Mouse (Mus musculus): Measurements from ENCODE around the gene Cnbd2. TPM values are rescaled to one million over a fixed set of nuclear protein-coding genes. Genes with fewer than 3 reads are reported as not detected.
A peak's percentile ranks its signal among the peaks of the same experiment; 100 is the strongest.

Cnbd2 gene
- polyA plus RNA-seq, 1 experiment from 2014 or later: 3.4 TPM

DNA sequence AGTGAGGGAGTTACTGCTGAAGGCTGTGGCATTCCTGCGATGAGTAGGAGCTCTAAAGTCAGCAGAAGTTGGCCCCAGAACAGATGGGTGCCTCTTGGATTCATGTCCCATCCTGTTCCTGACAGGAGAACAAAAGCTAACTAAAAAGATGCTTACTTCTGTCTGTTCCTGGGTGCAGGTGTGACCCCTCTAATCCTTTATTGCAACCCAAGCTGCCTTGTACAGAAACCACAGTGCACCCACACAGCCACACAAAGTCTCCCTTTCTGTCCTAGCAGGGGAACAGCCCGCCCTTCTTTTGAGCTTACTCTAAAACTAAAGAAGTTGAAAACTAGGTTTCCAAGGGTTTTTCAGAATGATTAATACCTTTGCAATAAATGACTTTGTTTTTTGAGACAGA, 23.9 kb upstream of the Cnbd2 start:
- Histone ChIP-seq H3K27me3 (ENCODE audit: control insufficient read depth, insufficient read depth, low read length) (no peaks in the 10 kb centered on the region), H3K9me3 (ENCODE audit: control insufficient read depth, low read depth, low read length) (no peaks in the 10 kb centered on the region), H3K4me2 (replicated peaks; ENCODE audit: low read depth, low read length) (no peak overlapping the region), H3K36me3 (ENCODE audit: control insufficient read depth, insufficient read depth, low read length) (peaks cover 13% of the 10 kb centered on the region), H3K4me1 (ENCODE audit: control insufficient read depth, insufficient read depth, low read length) (no peaks in the 10 kb centered on the region), H3K4me3 (ENCODE audit: low read depth, low read length) (no peak overlapping the region), H3K27ac (ENCODE audit: low read length) (no peak overlapping the region), H3K9ac (replicated peaks; ENCODE audit: low read depth, low read length) (no peak overlapping the region)
- WGBS: 93% methylated on average over 2 of the region's 2 CpGs
- ATAC-seq (ENCODE audit: insufficient number of reproducible peaks, insufficient read depth, low FRiP score, low read depth): no peak

DNA sequence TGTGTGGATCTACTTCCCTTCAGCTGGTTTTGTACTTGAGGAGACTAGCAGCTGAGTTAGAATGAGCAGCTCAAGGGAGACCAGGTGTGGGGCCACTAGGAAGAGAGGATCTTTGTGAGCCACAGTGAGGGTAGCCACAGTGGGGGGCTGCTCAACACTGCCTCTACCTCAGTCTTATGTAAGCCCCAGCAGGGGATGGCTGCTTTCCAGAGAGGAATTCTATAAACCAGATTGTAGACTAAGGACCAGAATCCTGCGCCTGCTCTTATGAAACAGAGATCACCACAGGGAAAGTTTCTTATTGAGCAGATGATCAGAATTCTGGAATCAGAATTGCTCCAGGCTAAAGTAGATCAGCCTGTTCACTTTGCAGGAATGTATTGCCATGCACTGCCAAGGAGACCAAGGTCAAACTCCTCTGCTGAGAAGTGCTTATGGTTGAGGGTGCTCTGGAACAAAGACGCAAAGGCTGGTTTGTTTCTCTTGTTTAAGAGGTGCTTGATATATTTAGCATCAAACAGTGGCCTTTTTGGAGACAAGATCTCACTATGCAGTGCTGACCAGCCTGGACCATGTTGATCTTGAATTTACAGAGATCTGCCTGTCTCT, 22.4 kb upstream of the Cnbd2 start:
- H3K4me1 ChIP-seq (ENCODE audit: control insufficient read depth, insufficient read depth, low read length): no peaks in the 10 kb centered on the region
- no peak overlapping the region for H3K4me3 ChIP-seq (ENCODE audit: low read depth, low read length)
- no peaks in the 10 kb centered on the region for H3K27me3 ChIP-seq (ENCODE audit: control insufficient read depth, insufficient read depth, low read length)
- no peak overlapping the region for H3K9ac ChIP-seq (replicated peaks; ENCODE audit: low read depth, low read length)
- no peaks in the 10 kb centered on the region for H3K9me3 ChIP-seq (ENCODE audit: control insufficient read depth, low read depth, low read length)
- ATAC-seq (ENCODE audit: insufficient number of reproducible peaks, insufficient read depth, low FRiP score, low read depth): no peak
- 96% methylated on average over 2 of the region's 2 CpGs for WGBS
- peaks cover 13% of the 10 kb centered on the region for H3K36me3 ChIP-seq (ENCODE audit: control insufficient read depth, insufficient read depth, low read length)
- no peak overlapping the region for H3K4me2 ChIP-seq (replicated peaks; ENCODE audit: low read depth, low read length)
- no peak overlapping the region for H3K27ac ChIP-seq (ENCODE audit: low read length)

DNA sequence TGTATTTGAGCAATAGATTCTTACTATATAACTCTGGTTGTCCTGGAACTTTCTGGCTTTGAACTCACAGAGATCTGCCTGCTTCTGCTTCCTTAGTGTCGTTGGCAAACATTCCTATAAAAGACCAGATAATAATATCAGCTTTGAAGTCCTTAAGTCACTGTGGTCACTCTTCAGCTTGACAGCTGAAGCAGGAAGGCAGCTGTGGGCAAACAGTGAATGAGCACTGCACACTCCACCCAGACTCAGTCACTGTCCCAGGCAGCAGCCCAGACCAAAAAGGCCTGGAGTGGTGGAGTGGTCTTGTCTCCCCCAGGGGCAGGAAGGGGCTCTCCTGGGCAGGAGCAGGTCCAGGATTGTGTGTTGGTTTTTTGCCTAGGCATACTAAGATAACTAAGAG, 20.1 kb upstream of the Cnbd2 start:
- Histone ChIP-seq H3K27ac (ENCODE audit: low read length) (no peak overlapping the region), H3K9ac (replicated peaks; ENCODE audit: low read depth, low read length) (no peak overlapping the region), H3K4me3 (ENCODE audit: low read depth, low read length) (no peak overlapping the region), H3K4me1 (ENCODE audit: control insufficient read depth, insufficient read depth, low read length) (no peaks in the 10 kb centered on the region), H3K9me3 (ENCODE audit: control insufficient read depth, low read depth, low read length) (no peaks in the 10 kb centered on the region), H3K4me2 (replicated peaks; ENCODE audit: low read depth, low read length) (no peak overlapping the region), H3K27me3 (ENCODE audit: control insufficient read depth, insufficient read depth, low read length) (no peaks in the 10 kb centered on the region), H3K36me3 (ENCODE audit: control insufficient read depth, insufficient read depth, low read length) (peaks cover 17% of the 10 kb centered on the region)
- no peak for ATAC-seq (ENCODE audit: insufficient number of reproducible peaks, insufficient read depth, low FRiP score, low read depth)
- WGBS: 97% methylated on average over 1 of the region's 1 CpGs

DNA sequence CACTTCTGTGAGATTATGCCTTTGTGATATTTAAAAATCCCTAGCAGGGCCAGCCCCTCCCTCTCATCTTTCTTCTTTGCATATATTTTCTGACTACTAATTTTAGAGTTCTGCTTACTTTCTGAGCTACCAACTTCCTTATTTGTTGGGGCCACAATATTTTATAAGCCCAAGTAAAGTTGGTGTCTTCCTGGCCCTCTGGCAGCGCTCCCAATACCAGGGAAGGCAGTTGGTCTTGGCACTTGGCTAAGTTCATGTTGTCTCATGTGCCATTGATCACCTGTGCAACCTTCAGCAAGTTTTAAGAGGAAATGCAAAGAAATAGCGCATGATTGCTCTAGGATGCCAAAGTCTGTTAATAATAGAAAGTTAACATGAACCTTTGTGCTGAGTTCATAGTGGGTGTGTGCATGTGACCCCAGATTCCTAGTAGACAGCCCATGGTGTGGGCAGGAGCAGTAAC, 16.5 kb upstream of the Cnbd2 start:
- 0 out of 2 replicates have a peak, but pooled peaks cover 7% of the 10 kb centered on the region for H3K4me1 ChIP-seq (ENCODE audit: control insufficient read depth, insufficient read depth, low read length)
- H3K27me3 ChIP-seq (ENCODE audit: control insufficient read depth, insufficient read depth, low read length): no peaks in the 10 kb centered on the region
- H3K4me3 ChIP-seq (ENCODE audit: low read depth, low read length): no peak overlapping the region
- ATAC-seq (ENCODE audit: insufficient number of reproducible peaks, insufficient read depth, low FRiP score, low read depth): no peak
- H3K4me2 ChIP-seq (replicated peaks; ENCODE audit: low read depth, low read length): no peak overlapping the region
- no peak overlapping the region for H3K27ac ChIP-seq (ENCODE audit: low read length)
- no peaks in the 10 kb centered on the region for H3K9me3 ChIP-seq (ENCODE audit: control insufficient read depth, low read depth, low read length)
- 91% methylated on average over 2 of the region's 2 CpGs for WGBS
- no peak overlapping the region for H3K9ac ChIP-seq (replicated peaks; ENCODE audit: low read depth, low read length)
- H3K36me3 ChIP-seq (ENCODE audit: control insufficient read depth, insufficient read depth, low read length): peaks cover 24% of the 10 kb centered on the region

DNA sequence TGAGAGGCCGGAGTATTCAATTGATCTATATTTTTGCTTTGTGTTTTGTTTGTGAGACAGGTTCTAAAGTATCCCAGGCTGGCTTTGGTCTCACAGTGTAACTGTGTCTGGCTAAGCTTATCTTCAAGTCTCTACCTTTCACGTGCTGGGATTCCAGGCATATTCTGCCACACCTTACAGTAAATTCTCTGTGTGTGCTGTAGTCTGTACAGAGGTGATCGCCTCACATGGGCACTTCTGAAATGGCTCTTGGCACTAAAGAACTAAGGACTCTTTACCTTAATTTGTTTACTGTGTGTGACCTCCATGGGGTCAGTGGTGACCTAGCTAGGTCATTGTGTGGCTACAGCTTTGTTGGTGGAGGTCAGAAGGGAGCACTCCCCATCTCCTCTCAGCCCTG, 15.9 kb upstream of the Cnbd2 start:
- H3K27ac ChIP-seq (ENCODE audit: low read length): no peak overlapping the region
- WGBS: 81% methylated on average over 3 of the region's 3 CpGs

DNA sequence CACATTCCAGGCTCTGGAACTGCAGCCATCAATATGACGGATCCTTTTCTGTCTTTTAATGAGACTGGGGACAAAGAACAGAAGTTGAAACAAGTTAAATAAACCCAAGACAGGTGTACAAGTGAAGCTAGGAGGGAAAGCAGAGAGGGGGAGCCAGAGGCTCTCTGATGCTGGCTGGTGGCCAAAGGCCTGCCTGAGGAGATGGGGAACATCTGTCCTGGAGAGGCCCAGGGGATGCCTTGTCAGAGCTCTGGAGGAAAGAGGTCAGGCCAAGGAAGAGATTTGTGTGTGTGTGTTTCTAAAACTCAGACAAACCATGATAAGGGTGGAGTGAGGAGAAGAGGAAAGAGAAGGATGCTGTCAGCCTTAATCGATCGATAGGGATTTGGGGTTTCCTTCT, 14.4 kb upstream of the Cnbd2 start:
- H3K4me1 ChIP-seq (ENCODE audit: control insufficient read depth, insufficient read depth, low read length): 0 out of 2 replicates have a peak, but pooled peaks cover 7% of the 10 kb centered on the region
- no peaks in the 10 kb centered on the region for H3K27me3 ChIP-seq (ENCODE audit: control insufficient read depth, insufficient read depth, low read length)
- WGBS: 31% methylated on average over 3 of the region's 3 CpGs
- H3K4me3 ChIP-seq (ENCODE audit: low read depth, low read length): no peak overlapping the region
- H3K9me3 ChIP-seq (ENCODE audit: control insufficient read depth, low read depth, low read length): no peaks in the 10 kb centered on the region
- peak; percentile 85 for ATAC-seq (ENCODE audit: insufficient number of reproducible peaks, insufficient read depth, low FRiP score, low read depth)
- peaks cover 40% of the 10 kb centered on the region for H3K36me3 ChIP-seq (ENCODE audit: control insufficient read depth, insufficient read depth, low read length)
- no peak overlapping the region for H3K9ac ChIP-seq (replicated peaks; ENCODE audit: low read depth, low read length)
- H3K4me2 ChIP-seq (replicated peaks; ENCODE audit: low read depth, low read length): no peak overlapping the region
- no peak overlapping the region; the same call in 1 of the 2 replicates for H3K27ac ChIP-seq (ENCODE audit: low read length)

More for the DNA sequence above, 15.9 kb upstream of the Cnbd2 start:
- Histone ChIP-seq H3K4me3 (ENCODE audit: low read depth, low read length) (no peak overlapping the region), H3K27me3 (ENCODE audit: control insufficient read depth, insufficient read depth, low read length) (no peaks in the 10 kb centered on the region), H3K9ac (replicated peaks; ENCODE audit: low read depth, low read length) (no peak overlapping the region), H3K9me3 (ENCODE audit: control insufficient read depth, low read depth, low read length) (no peaks in the 10 kb centered on the region), H3K36me3 (ENCODE audit: control insufficient read depth, insufficient read depth, low read length) (peaks cover 30% of the 10 kb centered on the region), H3K4me2 (replicated peaks; ENCODE audit: low read depth, low read length) (no peak overlapping the region), H3K4me1 (ENCODE audit: control insufficient read depth, insufficient read depth, low read length) (0 out of 2 replicates have a peak, but pooled peaks cover 7% of the 10 kb centered on the region)
- no peak for ATAC-seq (ENCODE audit: insufficient number of reproducible peaks, insufficient read depth, low FRiP score, low read depth)

DNA sequence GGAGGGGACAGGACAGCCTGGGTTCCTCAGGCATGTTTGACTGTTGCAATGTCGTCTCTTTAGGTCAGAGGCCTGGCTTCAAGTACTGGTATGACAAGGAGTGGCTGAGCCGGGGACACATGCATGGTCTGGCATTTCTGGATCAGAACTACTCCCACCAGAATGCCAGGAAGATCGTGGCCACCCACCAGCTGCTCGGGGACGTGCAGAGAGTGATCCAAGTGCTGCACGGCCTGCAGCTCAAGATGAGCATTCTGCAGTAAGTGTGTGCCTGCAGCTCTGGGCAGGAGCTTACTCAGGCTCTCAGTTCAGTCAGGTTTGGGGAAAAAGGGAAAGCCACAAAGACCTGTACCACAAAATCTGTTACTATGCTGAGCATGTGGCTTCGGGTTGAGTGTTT, 13.6 kb upstream of the Cnbd2 start:
- H3K27ac ChIP-seq (ENCODE audit: low read length): peak overlapping the region; percentile 52; the same call in 1 of the 2 replicates
- H3K4me1 ChIP-seq (ENCODE audit: control insufficient read depth, insufficient read depth, low read length): 0 out of 2 replicates have a peak, but pooled peaks cover 7% of the 10 kb centered on the region
- no peaks in the 10 kb centered on the region for H3K9me3 ChIP-seq (ENCODE audit: control insufficient read depth, low read depth, low read length)
- no peak overlapping the region for H3K4me2 ChIP-seq (replicated peaks; ENCODE audit: low read depth, low read length)
- no peak overlapping the region for H3K4me3 ChIP-seq (ENCODE audit: low read depth, low read length)
- WGBS: 74% methylated on average over 7 of the region's 7 CpGs
- peaks cover 42% of the 10 kb centered on the region for H3K36me3 ChIP-seq (ENCODE audit: control insufficient read depth, insufficient read depth, low read length)
- no peak for ATAC-seq (ENCODE audit: insufficient number of reproducible peaks, insufficient read depth, low FRiP score, low read depth)
- no peak overlapping the region for H3K9ac ChIP-seq (replicated peaks; ENCODE audit: low read depth, low read length)
- H3K27me3 ChIP-seq (ENCODE audit: control insufficient read depth, insufficient read depth, low read length): no peaks in the 10 kb centered on the region

DNA sequence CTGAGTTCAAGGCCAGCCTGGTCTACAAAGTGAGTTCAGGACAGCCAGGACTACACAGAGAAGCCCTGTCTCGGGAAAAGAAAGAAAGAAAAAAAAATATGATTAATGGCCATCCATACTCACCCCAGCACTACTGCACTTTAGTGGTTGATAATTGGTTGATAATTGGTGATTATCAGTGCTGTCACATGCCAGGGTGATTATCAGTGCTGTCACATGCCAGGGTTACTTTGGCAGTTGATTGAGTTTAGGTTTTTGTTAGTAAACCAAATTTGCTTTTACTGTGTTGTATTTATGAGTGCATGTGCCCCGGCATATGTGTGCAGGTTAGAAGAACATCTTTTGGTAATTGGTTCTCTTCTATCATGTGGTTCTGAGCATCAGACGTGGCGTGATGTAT, 10.0 kb upstream of the Cnbd2 start:
- Histone ChIP-seq H3K27me3 (ENCODE audit: control insufficient read depth, insufficient read depth, low read length) (no peaks in the 10 kb centered on the region), H3K36me3 (ENCODE audit: control insufficient read depth, insufficient read depth, low read length) (peaks cover 45% of the 10 kb centered on the region), H3K9ac (replicated peaks; ENCODE audit: low read depth, low read length) (no peak overlapping the region), H3K4me3 (ENCODE audit: low read depth, low read length) (no peak overlapping the region), H3K9me3 (ENCODE audit: control insufficient read depth, low read depth, low read length) (no peaks in the 10 kb centered on the region), H3K4me2 (replicated peaks; ENCODE audit: low read depth, low read length) (no peak overlapping the region), H3K27ac (ENCODE audit: low read length) (no peak overlapping the region), H3K4me1 (ENCODE audit: control insufficient read depth, insufficient read depth, low read length) (0 out of 2 replicates have a peak, but pooled peaks cover 7% of the 10 kb centered on the region)
- no peak for ATAC-seq (ENCODE audit: insufficient number of reproducible peaks, insufficient read depth, low FRiP score, low read depth)
- WGBS: 80% methylated on average over 4 of the region's 4 CpGs

DNA sequence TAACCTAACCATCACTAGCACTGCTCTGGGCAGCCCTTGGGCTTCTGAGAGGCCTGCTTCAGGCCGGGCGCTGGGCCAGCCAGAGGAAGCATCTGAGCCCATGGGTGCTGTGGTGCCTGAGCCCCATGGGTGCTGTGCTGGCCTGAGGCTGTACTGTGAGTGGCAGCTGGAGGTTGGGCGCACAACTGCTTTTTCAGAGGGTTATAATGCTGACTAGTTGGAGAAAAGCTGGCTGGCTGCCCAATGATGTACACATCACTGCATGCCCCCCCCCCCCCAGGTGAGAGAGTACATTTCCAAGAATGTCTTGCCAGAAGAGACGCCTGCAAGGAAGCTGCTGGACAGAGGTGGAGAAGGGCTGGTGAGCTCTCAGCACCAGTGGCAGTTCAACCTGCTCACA, 7.7 kb upstream of the Cnbd2 start:
- H3K27ac ChIP-seq (ENCODE audit: low read length): no peak overlapping the region
- no peaks in the 10 kb centered on the region for H3K9me3 ChIP-seq (ENCODE audit: control insufficient read depth, low read depth, low read length)
- H3K4me3 ChIP-seq (ENCODE audit: low read depth, low read length): no peak overlapping the region
- H3K4me1 ChIP-seq (ENCODE audit: control insufficient read depth, insufficient read depth, low read length): no peaks in the 10 kb centered on the region
- WGBS: 91% methylated on average over 4 of the region's 4 CpGs
- ATAC-seq (ENCODE audit: insufficient number of reproducible peaks, insufficient read depth, low FRiP score, low read depth): no peak
- peaks cover 36% of the 10 kb centered on the region for H3K36me3 ChIP-seq (ENCODE audit: control insufficient read depth, insufficient read depth, low read length)
- no peak overlapping the region for H3K4me2 ChIP-seq (replicated peaks; ENCODE audit: low read depth, low read length)
- no peak overlapping the region for H3K9ac ChIP-seq (replicated peaks; ENCODE audit: low read depth, low read length)
- no peaks in the 10 kb centered on the region for H3K27me3 ChIP-seq (ENCODE audit: control insufficient read depth, insufficient read depth, low read length)

Data from stomach, embryonic 14.5 days (tissue).